Mouse (Mus musculus) lung, embryonic 14.5 days (tissue): ENCODE results near the gene Tmem174. TPM values are rescaled to one million over a fixed set of nuclear protein-coding genes. Genes with fewer than 3 reads are reported as not detected.

Source experiments
- ATAC-seq: fragments of 200-750 bp; cut with Nextera tagmentation; 2 replicates; pipeline ENCODE4 v1.8.0; 2017; ENCODE audit warnings: mild to moderate bottlenecking, moderate TSS enrichment, moderate library complexity; ENCODE audit not compliant: insufficient read depth
- DNase-seq: peaks from one replicate; pipeline ENCODE4 v3.0.0-alpha.2; 2015
- H3K27ac ChIP-seq: fragments of 300-500 bp; sonication (generic); 2 replicates; pipeline ENCODE4 v1.5.1; 2014; ENCODE audit warnings: low read depth, mild to moderate bottlenecking, moderate library complexity
- H3K27me3 ChIP-seq: fragments of 300-500 bp; sonication (generic); 2 replicates; pipeline ENCODE4 v1.6.1; 2014; ENCODE audit warnings: low read length, control low read depth; ENCODE audit not compliant: insufficient read depth
- H3K36me3 ChIP-seq: fragments of 300-500 bp; sonication (generic); 2 replicates; pipeline ENCODE4 v1.6.1; 2014; ENCODE audit warnings: control low read depth; ENCODE audit not compliant: insufficient read depth
- H3K4me1 ChIP-seq: fragments of 300-500 bp; sonication (generic); 2 replicates; pipeline ENCODE4 v1.6.1; 2014; ENCODE audit warnings: antibody characterized with exemption, control low read depth; ENCODE audit not compliant: insufficient read depth
- H3K4me2 ChIP-seq: fragments of 300-500 bp; sonication (generic); 2 replicates; pipeline ENCODE4 v1.6.1; 2014; ENCODE audit warnings: mild to moderate bottlenecking
- H3K4me3 ChIP-seq: fragments of 300-500 bp; sonication (generic); 2 replicates; pipeline ENCODE4 v1.5.1; 2014; ENCODE audit warnings: low read depth, low read length
- H3K9ac ChIP-seq: fragments of 300-500 bp; sonication (generic); 2 replicates; pipeline ENCODE4 v1.6.1; 2014
- H3K9me3 ChIP-seq: fragments of 300-500 bp; sonication (generic); 2 replicates; pipeline ENCODE4 v1.6.1; 2016; ENCODE audit warnings: low read depth, low read length, control low read depth
- CTCF ChIP-seq: IDR thresholded peaks from 2 replicates; pipeline ENCODE4 v1.5.1; 2016; ENCODE audit warnings: antibody characterized with exemption, low read depth
- WGBS: fragments of 180-500 bp; shearing (Covaris S2); extraction: QIAGEN DNeasy Blood & Tissue Kit; methylation state at CpG from one replicate; pipeline ENCODE4 v1.1.7; 2014; 5-methylcytosine and 5-hydroxymethylcytosine counted together
- polyA plus RNA-seq: library from polyadenylated mRNA; unstranded; fragments of >200 nt; fragmentation: Nextera tagmentation; extraction: Ambion mirVana; gene quantifications from 2 replicates; pipeline ENCODE4 v1.2.1, GENCODE M21; 2014

The Tmem174 gene
- polyA plus RNA-seq: 0.08 TPM in 1 of 2 replicates, not detected in the other

DNA sequence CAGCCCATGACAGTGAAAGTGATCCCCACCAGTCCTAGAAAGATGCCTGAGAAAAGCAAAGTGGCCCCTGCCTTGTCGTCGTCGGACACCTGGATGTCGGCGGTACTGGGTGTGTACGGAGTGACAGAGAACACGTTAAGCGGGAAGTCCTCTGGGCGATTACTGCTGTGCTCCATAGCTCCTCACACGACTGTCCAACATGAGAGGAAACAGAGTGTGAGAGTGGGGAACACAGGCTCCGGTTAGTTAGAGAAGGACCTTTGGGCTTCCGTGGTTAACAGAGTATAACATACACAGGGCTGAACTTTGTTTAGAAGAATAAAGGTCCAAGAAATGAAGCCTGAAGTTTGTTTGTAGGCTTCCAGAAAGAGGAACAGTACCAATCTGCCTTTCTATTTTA, at the start of gene Tmem174:
Gene Tmem174 (minus strand): TSS at position 266 of the 400 bp plus-strand sequence.
- no peak within 1 kb of the TSS for H3K4me3 ChIP-seq
- DNase-seq (no peak), ATAC-seq (no peak)
- no peaks in the 10 kb centered on the region for H3K9me3 ChIP-seq
- 0 out of 2 replicates have a peak within 1 kb of the TSS, but pooled peaks have one; percentile 12 for H3K4me2 ChIP-seq
- H3K27me3 ChIP-seq: no peaks in the 10 kb centered on the region
- H3K36me3 ChIP-seq: no peaks in the 10 kb centered on the region
- no peaks in the 10 kb centered on the region for H3K4me1 ChIP-seq
- no peak for TF ChIP-seq CTCF
- no peak within 1 kb of the TSS for H3K27ac ChIP-seq
- H3K9ac ChIP-seq: no peak within 1 kb of the TSS; the same call in 1 of the 2 replicates
- WGBS: 78% methylated on average over 12 of the region's 12 CpGs

DNA sequence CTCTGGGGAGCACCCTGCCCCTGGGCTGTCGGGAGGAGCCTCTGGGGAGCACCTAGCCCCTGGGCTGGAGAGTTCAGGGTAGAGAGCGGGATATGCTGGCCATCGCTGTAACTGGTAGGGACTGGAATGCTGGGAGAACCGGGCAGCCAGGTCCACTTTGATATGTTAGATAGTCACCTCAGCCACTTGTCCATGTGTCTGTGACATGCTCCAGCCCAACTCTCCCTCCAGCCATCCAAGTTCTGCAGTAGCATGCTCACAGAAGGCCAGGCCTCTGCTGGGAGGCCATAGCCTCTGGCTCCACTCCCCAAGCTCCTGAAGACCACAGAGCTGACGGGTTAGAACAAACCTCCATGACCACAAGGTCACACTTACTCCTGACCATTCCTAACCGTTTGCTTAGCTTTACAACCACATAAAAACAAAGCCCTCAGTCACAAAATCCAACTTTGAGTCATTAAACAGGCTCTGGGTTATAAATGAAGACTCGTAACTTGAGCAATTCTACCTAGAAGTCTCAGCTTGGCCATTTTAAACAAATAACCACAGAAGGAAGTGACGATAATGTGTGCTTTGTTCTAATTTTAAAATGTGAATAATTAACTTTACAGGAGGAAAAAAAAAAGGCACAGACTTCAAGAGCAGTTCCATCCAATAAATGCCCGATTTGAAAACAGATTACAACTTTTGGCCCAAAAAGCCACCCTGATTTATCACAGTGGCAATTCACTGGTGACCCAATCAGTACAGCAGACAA, 47.1 kb upstream of the Tmem174 start:
- H3K36me3 ChIP-seq: no peaks in the 10 kb centered on the region
- 58% methylated on average over 9 of the region's 9 CpGs for WGBS
- TF ChIP-seq CTCF: no peak
- H3K4me1 ChIP-seq: peaks cover 4% of the 10 kb centered on the region; the same call in 1 of the 2 replicates
- no peaks in the 10 kb centered on the region for H3K27me3 ChIP-seq
- DNase-seq (no peak), ATAC-seq (no peak)
- H3K9me3 ChIP-seq: no peaks in the 10 kb centered on the region
- H3K27ac ChIP-seq: peak overlapping the region; percentile 25; the same call in 1 of the 2 replicates
- H3K4me2 ChIP-seq: no peak overlapping the region
- H3K4me3 ChIP-seq: no peak overlapping the region
- H3K9ac ChIP-seq: no peak overlapping the region

DNA sequence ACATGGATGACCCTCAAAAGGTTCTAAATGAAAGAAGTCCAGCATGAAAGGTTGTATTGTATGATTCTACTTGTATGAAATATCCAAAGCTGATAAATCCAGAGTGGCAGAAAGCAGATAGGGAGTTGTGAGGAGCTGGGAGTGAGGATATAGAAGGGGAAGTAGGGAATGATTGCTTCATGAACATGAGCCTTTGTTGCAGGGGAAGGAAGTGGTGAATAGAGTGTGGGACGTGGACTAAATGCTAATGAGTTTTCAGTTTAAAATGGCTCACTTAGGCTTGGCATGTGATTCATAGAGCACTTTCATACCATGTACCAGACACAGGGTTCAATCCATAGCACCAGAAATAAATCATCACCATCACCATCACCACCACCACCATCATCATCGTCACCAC, 46.2 kb upstream of the Tmem174 start:
- Histone ChIP-seq H3K9me3 (no peaks in the 10 kb centered on the region), H3K4me3 (no peak overlapping the region), H3K36me3 (no peaks in the 10 kb centered on the region), H3K27ac (no peak overlapping the region), H3K4me2 (no peak overlapping the region), H3K9ac (no peak overlapping the region), H3K4me1 (peaks cover 4% of the 10 kb centered on the region; the same call in 1 of the 2 replicates), H3K27me3 (no peaks in the 10 kb centered on the region)
- no peak for DNase-seq
- 93% methylated on average over 2 of the region's 2 CpGs for WGBS
- no peak for ATAC-seq
- TF ChIP-seq CTCF: no peak

GRCm38 (mm10) chr13:98680470-98681060, 43.4 kb upstream of the Tmem174 start:
- no peak for TF ChIP-seq CTCF
- H3K36me3 ChIP-seq: no peaks in the 10 kb centered on the region
- H3K4me3 ChIP-seq: no peak overlapping the region
- 38% methylated on average over 5 of the region's 5 CpGs for WGBS
- H3K9me3 ChIP-seq: no peaks in the 10 kb centered on the region
- no peaks in the 10 kb centered on the region for H3K27me3 ChIP-seq
- no peak overlapping the region for H3K9ac ChIP-seq
- H3K27ac ChIP-seq: no peak overlapping the region
- H3K4me1 ChIP-seq: peaks cover 4% of the 10 kb centered on the region; the same call in 1 of the 2 replicates
- H3K4me2 ChIP-seq: no peak overlapping the region
- no peak for ATAC-seq
- no peak for DNase-seq

GRCm38 (mm10) chr13:98679631-98680041, 42.4 kb upstream of the Tmem174 start:
- H3K4me2 ChIP-seq: no peak overlapping the region
- WGBS: 23% methylated on average over 4 of the region's 4 CpGs
- 0 out of 2 replicates have a peak, but pooled peaks have one; percentile 66 for ATAC-seq
- TF ChIP-seq CTCF: no peak
- no peak overlapping the region for H3K27ac ChIP-seq
- peaks cover 4% of the 10 kb centered on the region; the same call in 1 of the 2 replicates for H3K4me1 ChIP-seq
- H3K36me3 ChIP-seq: no peaks in the 10 kb centered on the region
- H3K27me3 ChIP-seq: no peaks in the 10 kb centered on the region
- H3K9me3 ChIP-seq: no peaks in the 10 kb centered on the region
- no peak overlapping the region for H3K9ac ChIP-seq
- peak; percentile 29 for DNase-seq
- no peak overlapping the region for H3K4me3 ChIP-seq

- Histone ChIP-seq H3K27me3 (no peaks in the 10 kb centered on the region), H3K9me3 (no peaks in the 10 kb centered on the region), H3K4me3 (no peak overlapping the region), H3K27ac (no peak overlapping the region), H3K36me3 (no peaks in the 10 kb centered on the region), H3K9ac (no peak overlapping the region), H3K4me1 (peaks cover 4% of the 10 kb centered on the region; the same call in 1 of the 2 replicates), H3K4me2 (no peak overlapping the region)
- WGBS: 75% methylated on average over 1 of the region's 1 CpGs
- TF ChIP-seq CTCF: no peak
- no peak for DNase-seq
- ATAC-seq: no peak
Measured at GRCm38 (mm10) chr13:98679230-98679629, 42.0 kb upstream of the Tmem174 start.

- Histone ChIP-seq H3K27me3 (no peaks in the 10 kb centered on the region), H3K4me2 (no peak overlapping the region), H3K9ac (no peak overlapping the region), H3K27ac (no peak overlapping the region), H3K4me3 (no peak overlapping the region), H3K4me1 (no peaks in the 10 kb centered on the region), H3K9me3 (no peaks in the 10 kb centered on the region), H3K36me3 (no peaks in the 10 kb centered on the region)
- 48% methylated on average over 4 of the region's 4 CpGs for WGBS
- no peak for DNase-seq
- no peak for ATAC-seq
- TF ChIP-seq CTCF: no peak
Measured at GRCm38 (mm10) chr13:98673922-98674321, 36.7 kb upstream of the Tmem174 start.
